Mouse (Mus musculus): ENCODE measurements at regions not wholly inside any gene's neighbourhood (a gene's known extent, or its start where the extent isn't known, plus 50 kb on each side); places are given as distances from the start of the nearest gene placed in this dataset.

DNA sequence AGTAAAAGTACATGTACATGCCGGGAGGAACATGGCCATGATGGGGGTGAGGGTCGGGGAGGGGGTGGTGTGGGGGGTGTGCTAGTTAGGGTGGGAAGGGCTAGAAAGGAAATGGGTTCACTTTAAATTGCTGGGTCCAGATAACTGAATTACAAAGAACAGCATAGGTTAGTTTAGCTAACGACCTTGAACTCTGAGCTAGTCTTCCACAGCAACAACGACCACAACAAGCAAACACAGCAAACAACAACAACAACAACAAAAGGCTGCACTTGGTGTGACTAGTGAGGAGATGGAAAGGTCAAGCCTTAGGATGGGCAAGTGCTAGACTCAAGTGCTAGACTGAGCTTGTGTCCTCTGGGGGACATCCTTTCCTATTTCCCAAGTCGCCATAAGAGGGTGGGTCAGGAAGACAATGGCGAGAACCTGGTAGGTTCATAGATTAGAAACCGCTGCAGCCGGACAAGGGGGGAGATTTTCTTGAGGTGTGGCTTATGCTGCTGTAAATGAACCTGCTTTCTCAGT, 117.9 kb downstream of the Enc1 start:
- TF ChIP-seq CTCF (IDR thresholded peaks at IDR 0.05; ENCODE audit: low read depth, low read length): no peak
- TF ChIP-seq POLR2A (IDR thresholded peaks at IDR 0.05; ENCODE audit: extremely low read depth, insufficient read depth, low read length): no peak

All from liver, adult 2 months (tissue).